Mouse (Mus musculus): Measurements from ENCODE around the gene Gale.

- TF ChIP-seq CTCF (IDR thresholded peaks at IDR 0.05; ENCODE audit: borderline replicate concordance, insufficient read depth, low read length): no peak
- TF ChIP-seq POLR2A (IDR thresholded peaks at IDR 0.05; ENCODE audit: low read depth, low read length): no peak
Measured at GRCm38 (mm10) chr4:135967086-135967760, 3.7 kb downstream of the Gale start.

Measured in embryonic fibroblast, embryonic 13.5 days (primary cell).